Mouse (Mus musculus): ENCODE data around the gene Syne4. TPM values are rescaled to one million over a fixed set of nuclear protein-coding genes. Genes with fewer than 3 reads are reported as not detected.

The Syne4 gene
- polyA plus RNA-seq (2015; fragmentation: Nextera tagmentation; extraction: Ambion mirVana), result 13.1 and 17.2 TPM in 2 replicates

DNA sequence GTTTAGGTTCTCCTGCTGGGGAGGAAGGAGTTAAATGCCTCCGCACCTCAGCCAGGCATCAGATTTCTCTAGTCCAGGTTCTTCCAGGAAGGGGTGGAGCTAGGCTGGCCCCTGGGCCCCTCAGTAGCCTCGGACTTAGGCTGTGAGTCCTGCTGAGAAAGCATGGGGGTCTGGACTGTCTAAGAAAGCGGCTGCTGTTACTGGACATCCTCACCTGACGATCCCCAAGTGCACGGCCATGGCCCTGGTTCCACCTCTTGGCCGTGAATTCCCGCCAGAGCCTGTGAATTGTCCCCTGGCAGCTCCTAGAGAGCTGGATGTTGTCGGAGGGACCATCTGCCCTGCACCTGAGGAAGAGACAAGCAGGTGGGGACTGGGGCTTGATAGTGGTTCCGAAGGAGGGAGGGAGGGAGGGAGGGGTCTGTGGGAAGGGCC lies at the start of gene Syne4:
TSS of gene Syne4 (plus strand) at position 87 of the 435 bp plus-strand sequence.
- Histone ChIP-seq H3K36me3 (ENCODE audit: insufficient read depth, low read length) (no peaks in the 10 kb centered on the region), H3K27me3 (replicated peaks; ENCODE audit: insufficient read depth, low read length) (no peaks in the 10 kb centered on the region), H3K9me3 (ENCODE audit: low read length) (no peaks in the 10 kb centered on the region), H3K9ac (replicated peaks; ENCODE audit: low read depth) (no peak within 1 kb of the TSS), H3K4me1 (ENCODE audit: insufficient read depth, low read depth, low read length) (no peaks in the 10 kb centered on the region), H3K4me3 (ENCODE audit: low read depth, low read length) (peak within 1 kb of the TSS; percentile 14; the same call in 1 of the 2 replicates), H3K27ac (ENCODE audit: low read length) (no peak within 1 kb of the TSS), H3K4me2 (replicated peaks; ENCODE audit: low read depth, low read length) (peak within 1 kb of the TSS; percentile 22)
- DNase-seq (ENCODE audit: low spot score), result peak; percentile 45
- peak; percentile 44; the same call in 1 of the 2 replicates for ATAC-seq
- TF ChIP-seq EP300 (IDR thresholded peaks at IDR 0.05) (no peak), CTCF (IDR thresholded peaks at IDR 0.05) (no peak)
- WGBS, result 3% methylated on average over 9 of the region's 9 CpGs

DNA sequence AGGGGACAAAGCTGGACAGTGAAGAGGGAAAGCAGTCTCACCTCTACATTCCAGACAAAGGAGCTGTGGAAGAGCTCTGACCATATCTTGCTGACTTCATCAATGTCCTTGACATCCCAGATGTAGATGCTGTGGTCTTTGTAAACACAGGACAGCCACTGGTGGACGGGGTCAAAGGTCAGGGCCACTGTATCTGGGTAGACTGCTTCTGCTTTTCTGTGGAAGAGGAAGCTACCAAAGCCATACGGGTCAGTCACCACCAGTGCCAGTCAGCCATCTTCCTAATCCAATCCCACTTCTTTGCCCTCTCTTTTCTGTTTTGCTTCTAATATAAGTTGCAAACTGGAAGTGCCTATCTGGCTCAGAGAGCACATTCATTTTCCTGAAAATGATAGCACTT lies 49.6 kb upstream of the Syne4 start:
- Histone ChIP-seq H3K27me3 (replicated peaks; ENCODE audit: insufficient read depth, low read length) (no peaks in the 10 kb centered on the region), H3K9me3 (ENCODE audit: low read length) (no peaks in the 10 kb centered on the region), H3K36me3 (ENCODE audit: insufficient read depth, low read length) (no peaks in the 10 kb centered on the region), H3K9ac (replicated peaks; ENCODE audit: low read depth) (no peak overlapping the region), H3K4me1 (ENCODE audit: insufficient read depth, low read depth, low read length) (no peaks in the 10 kb centered on the region), H3K4me2 (replicated peaks; ENCODE audit: low read depth, low read length) (no peak overlapping the region), H3K27ac (ENCODE audit: low read length) (no peak overlapping the region), H3K4me3 (ENCODE audit: low read depth, low read length) (no peak overlapping the region)
- ATAC-seq, result no peak
- DNase-seq (ENCODE audit: low spot score), result no peak
- no peak for TF ChIP-seq EP300 (IDR thresholded peaks at IDR 0.05)
- no peak for TF ChIP-seq CTCF (IDR thresholded peaks at IDR 0.05)
- WGBS, result 58% methylated on average over 2 of the region's 2 CpGs

DNA sequence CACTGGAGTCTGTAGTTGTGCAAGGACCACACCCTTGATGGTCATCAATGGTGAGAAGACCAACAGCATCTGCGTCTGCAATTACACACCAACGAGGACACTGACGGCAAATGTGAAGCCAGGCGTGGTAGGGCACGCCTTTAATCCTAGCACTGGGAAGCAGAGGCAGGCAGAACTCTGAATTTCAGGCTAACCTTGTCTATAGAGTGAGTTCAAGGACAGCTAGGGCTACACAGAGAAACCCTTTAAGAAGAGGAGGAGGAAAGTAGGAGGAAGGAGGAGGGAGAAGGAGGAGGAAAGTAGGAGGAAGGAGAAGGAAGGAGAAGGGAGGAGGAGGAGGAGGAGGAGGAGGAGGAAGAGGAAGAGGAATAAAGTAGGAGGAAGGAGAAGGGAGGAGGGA lies 49.1 kb upstream of the Syne4 start:
- no peak for DNase-seq (ENCODE audit: low spot score)
- TF ChIP-seq CTCF (IDR thresholded peaks at IDR 0.05) (no peak), EP300 (IDR thresholded peaks at IDR 0.05) (no peak)
- H3K27ac ChIP-seq (ENCODE audit: low read length), result no peak overlapping the region
- no peak overlapping the region for H3K9ac ChIP-seq (replicated peaks; ENCODE audit: low read depth)
- H3K4me1 ChIP-seq (ENCODE audit: insufficient read depth, low read depth, low read length), result no peaks in the 10 kb centered on the region
- H3K27me3 ChIP-seq (replicated peaks; ENCODE audit: insufficient read depth, low read length), result no peaks in the 10 kb centered on the region
- H3K4me3 ChIP-seq (ENCODE audit: low read depth, low read length), result no peak overlapping the region
- H3K36me3 ChIP-seq (ENCODE audit: insufficient read depth, low read length), result no peaks in the 10 kb centered on the region
- 90% methylated on average over 5 of the region's 5 CpGs for WGBS
- ATAC-seq, result no peak
- H3K4me2 ChIP-seq (replicated peaks; ENCODE audit: low read depth, low read length), result no peak overlapping the region
- H3K9me3 ChIP-seq (ENCODE audit: low read length), result no peaks in the 10 kb centered on the region

DNA sequence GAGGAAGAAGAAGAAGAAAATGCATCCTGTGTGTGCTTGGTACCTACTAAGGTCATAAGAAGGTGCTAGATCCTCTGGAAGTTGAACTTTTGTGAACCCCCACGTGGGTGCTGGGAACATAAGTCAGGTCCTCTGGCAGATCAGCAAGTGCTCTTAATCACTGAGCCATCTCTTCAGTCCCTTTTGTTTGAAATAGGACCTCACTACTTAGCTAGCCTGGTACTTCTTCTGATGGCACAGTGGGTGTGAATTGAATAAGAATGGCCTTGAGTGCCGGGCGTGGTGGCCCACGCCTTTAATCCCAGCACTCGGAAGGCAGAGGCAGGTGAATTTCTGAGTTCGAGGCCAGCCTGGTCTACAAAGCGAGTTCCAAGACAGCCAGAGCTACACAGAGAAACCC lies 48.7 kb upstream of the Syne4 start:
- no peak overlapping the region for H3K4me2 ChIP-seq (replicated peaks; ENCODE audit: low read depth, low read length)
- ATAC-seq (no peak), DNase-seq (ENCODE audit: low spot score) (no peak)
- TF ChIP-seq CTCF (IDR thresholded peaks at IDR 0.05) (no peak), EP300 (IDR thresholded peaks at IDR 0.05) (no peak)
- H3K9me3 ChIP-seq (ENCODE audit: low read length), result no peaks in the 10 kb centered on the region
- no peaks in the 10 kb centered on the region for H3K27me3 ChIP-seq (replicated peaks; ENCODE audit: insufficient read depth, low read length)
- H3K4me1 ChIP-seq (ENCODE audit: insufficient read depth, low read depth, low read length), result no peaks in the 10 kb centered on the region
- no peak overlapping the region for H3K4me3 ChIP-seq (ENCODE audit: low read depth, low read length)
- 85% methylated on average over 7 of the region's 7 CpGs for WGBS
- H3K27ac ChIP-seq (ENCODE audit: low read length), result no peak overlapping the region
- H3K9ac ChIP-seq (replicated peaks; ENCODE audit: low read depth), result no peak overlapping the region
- no peaks in the 10 kb centered on the region for H3K36me3 ChIP-seq (ENCODE audit: insufficient read depth, low read length)

DNA sequence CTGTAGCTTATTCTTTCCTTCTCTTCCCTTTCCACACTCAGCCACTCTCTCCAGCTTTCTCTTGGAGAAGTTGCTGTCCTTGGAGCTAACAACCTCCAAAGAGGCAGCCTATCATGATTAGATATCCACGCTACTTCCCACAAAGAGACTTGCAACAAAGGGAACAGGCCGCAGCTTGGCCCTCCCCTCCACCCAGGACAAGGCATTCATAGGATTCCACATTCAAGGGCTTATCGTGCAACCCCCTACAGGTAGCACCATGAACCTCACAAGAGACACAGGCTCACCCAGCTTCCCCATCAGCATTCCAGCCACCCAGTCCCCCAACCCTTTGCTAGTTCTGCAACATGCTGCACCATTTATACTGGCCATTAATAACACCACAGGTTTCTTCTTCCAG lies 47.8 kb upstream of the Syne4 start:
- DNase-seq (ENCODE audit: low spot score) (no peak), ATAC-seq (no peak)
- Histone ChIP-seq H3K36me3 (ENCODE audit: insufficient read depth, low read length) (no peaks in the 10 kb centered on the region), H3K9ac (replicated peaks; ENCODE audit: low read depth) (no peak overlapping the region), H3K27ac (ENCODE audit: low read length) (no peak overlapping the region), H3K9me3 (ENCODE audit: low read length) (no peaks in the 10 kb centered on the region), H3K4me2 (replicated peaks; ENCODE audit: low read depth, low read length) (no peak overlapping the region), H3K4me1 (ENCODE audit: insufficient read depth, low read depth, low read length) (no peaks in the 10 kb centered on the region), H3K27me3 (replicated peaks; ENCODE audit: insufficient read depth, low read length) (no peaks in the 10 kb centered on the region), H3K4me3 (ENCODE audit: low read depth, low read length) (no peak overlapping the region)
- WGBS, result 83% methylated on average over 3 of the region's 3 CpGs
- TF ChIP-seq CTCF (IDR thresholded peaks at IDR 0.05) (no peak), EP300 (IDR thresholded peaks at IDR 0.05) (no peak)

DNA sequence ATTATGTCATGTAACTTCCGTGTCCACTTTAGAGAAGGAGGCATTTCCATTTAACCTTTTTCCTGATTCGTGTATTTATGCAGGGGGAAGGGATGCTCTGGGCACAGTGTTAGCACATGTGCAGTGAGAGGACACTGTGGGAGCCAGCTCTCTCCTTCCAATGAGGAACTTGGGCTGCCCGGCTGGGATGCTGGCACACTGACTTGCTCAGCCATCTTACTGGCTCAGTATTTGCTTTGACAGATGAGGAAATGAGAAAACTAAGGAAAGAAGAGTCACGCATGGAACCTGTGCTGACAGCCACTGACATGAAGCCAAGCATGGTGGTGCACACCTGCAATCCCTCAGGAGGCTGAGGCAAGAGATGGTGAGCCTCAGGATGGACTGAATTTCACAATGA lies 45.0 kb upstream of the Syne4 start:
- H3K9me3 ChIP-seq (ENCODE audit: low read length), result no peaks in the 10 kb centered on the region
- no peak overlapping the region for H3K4me3 ChIP-seq (ENCODE audit: low read depth, low read length)
- 76% methylated on average over 4 of the region's 4 CpGs for WGBS
- H3K4me1 ChIP-seq (ENCODE audit: insufficient read depth, low read depth, low read length), result no peaks in the 10 kb centered on the region
- ATAC-seq (no peak), DNase-seq (ENCODE audit: low spot score) (no peak)
- H3K9ac ChIP-seq (replicated peaks; ENCODE audit: low read depth), result no peak overlapping the region
- no peaks in the 10 kb centered on the region for H3K36me3 ChIP-seq (ENCODE audit: insufficient read depth, low read length)
- H3K27me3 ChIP-seq (replicated peaks; ENCODE audit: insufficient read depth, low read length), result no peaks in the 10 kb centered on the region
- no peak overlapping the region for H3K4me2 ChIP-seq (replicated peaks; ENCODE audit: low read depth, low read length)
- no peak overlapping the region for H3K27ac ChIP-seq (ENCODE audit: low read length)
- TF ChIP-seq CTCF (IDR thresholded peaks at IDR 0.05), result no peak
- no peak for TF ChIP-seq EP300 (IDR thresholded peaks at IDR 0.05)

DNA sequence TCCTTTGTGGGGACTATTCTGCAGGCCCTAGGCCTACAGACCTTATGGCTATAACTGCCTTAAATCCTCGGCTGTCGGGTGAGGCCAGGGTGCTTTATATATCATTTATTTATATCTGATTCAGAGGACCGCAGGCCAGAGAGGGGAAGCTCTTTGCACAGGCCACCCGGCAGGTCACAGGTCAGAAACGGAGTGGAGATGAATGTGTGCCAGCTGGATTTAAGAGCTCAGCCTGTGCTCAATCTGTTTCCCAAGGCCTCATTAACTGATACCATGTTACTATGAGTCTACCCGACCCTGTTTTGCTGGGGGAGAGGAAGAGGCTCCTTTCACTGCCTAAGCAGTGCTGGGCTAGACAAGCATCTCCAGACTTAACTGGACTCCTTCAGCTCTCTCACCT lies 40.2 kb upstream of the Syne4 start:
- no peak overlapping the region for H3K4me3 ChIP-seq (ENCODE audit: low read depth, low read length)
- ATAC-seq (peak; percentile 57), DNase-seq (ENCODE audit: low spot score) (peak; percentile 52)
- no peak overlapping the region for H3K4me2 ChIP-seq (replicated peaks; ENCODE audit: low read depth, low read length)
- WGBS, result 49% methylated on average over 6 of the region's 6 CpGs
- no peak overlapping the region for H3K9ac ChIP-seq (replicated peaks; ENCODE audit: low read depth)
- H3K36me3 ChIP-seq (ENCODE audit: insufficient read depth, low read length), result no peaks in the 10 kb centered on the region
- no peak for TF ChIP-seq EP300 (IDR thresholded peaks at IDR 0.05)
- TF ChIP-seq CTCF (IDR thresholded peaks at IDR 0.05), result no peak
- no peaks in the 10 kb centered on the region for H3K4me1 ChIP-seq (ENCODE audit: insufficient read depth, low read depth, low read length)
- H3K27ac ChIP-seq (ENCODE audit: low read length), result no peak overlapping the region
- H3K9me3 ChIP-seq (ENCODE audit: low read length), result no peaks in the 10 kb centered on the region
- H3K27me3 ChIP-seq (replicated peaks; ENCODE audit: insufficient read depth, low read length), result no peaks in the 10 kb centered on the region

Measured in lung, postnatal 0 days (tissue).